Mouse (Mus musculus): ENCODE results near the gene Rbm20.

GRCm38 (mm10) chr19:53687592-53687991, 10.5 kb downstream of the Rbm20 start:
- TF ChIP-seq CTCF (IDR thresholded peaks at IDR 0.05; ENCODE audit: extremely low read depth, insufficient read depth, insufficient read length, insufficient replicate concordance) (no peak), POLR2A (IDR thresholded peaks at IDR 0.05; ENCODE audit: low read depth, low read length) (no peak)
